Mouse (Mus musculus) cerebellum, postnatal 4 days (tissue): ENCODE measurements around the gene Psma6.

Experiments used
- DNase-seq, 2 experiments: peaks; one replicate each; pipeline ENCODE4 v3.0.0; 2022; ENCODE audit warnings: low spot score in 2 of 2, mixed read lengths in 1 of 2

The Psma6 gene

GRCm38 (mm10) chr12:55463992-55464845 is 80.2 kb downstream of the Psma6 start:
- peak; percentile 44 to 71 for DNase-seq

GRCm38 (mm10) chr12:55464846-55465361 is 80.9 kb downstream of the Psma6 start:
- DNase-seq = peak in 1 of 2 experiments; percentile 20

DNA sequence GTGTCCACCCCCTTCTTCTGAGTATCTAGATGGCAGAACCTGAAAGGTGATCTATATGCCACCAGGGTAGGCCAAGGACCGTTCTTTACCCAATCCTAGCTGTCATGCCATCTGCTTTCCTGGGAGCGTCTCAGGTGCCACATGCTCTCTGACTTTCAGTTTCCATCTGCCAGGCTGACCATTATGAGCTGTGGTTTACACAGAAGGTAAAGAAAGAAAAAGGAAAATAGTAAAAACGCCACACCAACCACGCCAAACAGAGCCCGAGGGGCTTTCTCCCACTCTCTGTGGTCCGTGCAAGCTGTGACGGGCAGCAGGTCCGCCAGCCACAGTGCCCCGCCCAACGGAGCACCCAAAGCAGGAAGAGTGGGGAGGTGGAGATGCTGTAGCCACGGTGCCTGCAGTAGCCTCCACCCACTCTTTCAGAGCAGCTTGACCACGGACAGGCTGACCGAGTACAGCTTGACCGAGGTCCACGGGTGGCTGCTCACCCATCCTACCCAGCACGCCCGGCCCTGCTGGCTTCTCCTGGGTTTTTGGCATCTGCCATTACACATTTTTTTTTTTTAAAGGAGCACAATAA is 81.5 kb downstream of the Psma6 start:
- DNase-seq = no peak

DNA sequence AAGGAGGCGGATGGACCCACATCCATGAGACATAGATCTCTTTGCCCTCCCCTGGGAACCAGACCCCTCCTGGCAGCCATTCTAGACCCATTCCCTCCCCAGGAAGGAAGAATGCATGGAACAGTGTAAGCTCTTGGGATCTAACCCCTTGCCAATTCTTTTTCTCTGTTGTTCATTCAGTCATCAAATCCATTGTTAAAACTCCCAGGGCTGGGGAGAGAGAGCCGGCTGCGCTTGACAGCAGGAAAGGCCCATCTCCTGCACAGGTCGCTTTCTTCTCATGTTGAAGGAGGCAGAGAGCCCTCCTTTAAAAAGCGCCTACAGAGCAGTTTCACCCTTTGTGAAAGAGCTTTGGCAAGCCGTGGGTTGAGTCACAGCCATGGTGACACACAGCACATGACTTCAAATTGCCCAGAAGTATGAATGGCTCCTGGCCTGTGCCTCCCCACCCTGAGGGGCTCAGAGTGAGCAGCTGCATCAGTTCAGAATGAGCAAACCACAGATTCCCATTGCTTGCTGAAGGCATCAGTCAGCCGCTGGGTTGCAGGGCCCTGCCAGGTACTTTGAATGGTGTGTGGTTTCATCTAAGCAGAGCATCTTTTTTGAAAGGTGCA is 82.2 kb downstream of the Psma6 start:
- no peak for DNase-seq

DNA sequence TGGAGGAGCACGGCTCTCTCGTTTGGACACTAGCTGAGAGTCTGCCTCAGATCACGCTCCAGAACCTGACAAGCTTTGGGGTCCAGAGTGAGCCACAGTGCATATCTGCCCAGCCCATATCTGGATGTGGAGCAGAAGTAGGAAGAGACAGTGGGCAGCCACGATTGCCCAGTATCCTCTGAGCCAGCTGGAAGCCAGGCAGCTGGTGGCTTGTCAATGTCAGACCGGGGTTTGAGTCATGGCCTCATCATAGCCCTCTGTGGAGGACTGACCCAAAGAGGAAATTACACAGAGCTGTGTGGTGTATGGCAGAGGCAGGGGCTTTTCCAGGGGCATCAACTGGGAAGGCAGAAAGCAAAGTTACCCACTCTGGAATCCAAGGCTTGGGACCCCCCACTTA is 82.8 kb downstream of the Psma6 start:
- DNase-seq = no peak

- DNase-seq = no peak
Observed at GRCm38 (mm10) chr12:55467331-55468180, 83.5 kb downstream of the Psma6 start.
